Mouse (Mus musculus): ENCODE measurements around the gene Nfib.
A peak's percentile ranks its signal among the peaks of the same experiment; 100 is the strongest.

GRCm38 (mm10) chr4:82479394-82479793 lies 226.2 kb downstream of the Nfib start:
- TF ChIP-seq CTCF (IDR thresholded peaks at IDR 0.05; ENCODE audit: borderline replicate concordance, insufficient read depth, low read depth, low read length), result 0 out of 2 replicates have a peak, but pooled peaks have one; percentile 11
- no peak for TF ChIP-seq POLR2A (IDR thresholded peaks at IDR 0.05; ENCODE audit: borderline replicate concordance, insufficient read depth, low read length)
